Mouse (Mus musculus): ENCODE measurements around the gene Krt86. TPM values are rescaled to one million over a fixed set of nuclear protein-coding genes. Genes with fewer than 3 reads are reported as not detected.
"Not testable (repeated sequence)": the region's sequence is repeated elsewhere in the genome, so short reads cannot be mapped to it uniquely, and the experiment has no call there.

Gene Krt86
- polyA plus RNA-seq, 1 experiment from 2014 or later, result 0.28 TPM

- WGBS, result 90% methylated on average over 6 of the region's 6 CpGs
- Histone ChIP-seq H3K27ac (no peak overlapping the region), H3K36me3 (no peaks in the 10 kb centered on the region), H3K9ac (no peak overlapping the region), H3K4me1 (0 out of 2 replicates have a peak, but pooled peaks cover 8% of the 10 kb centered on the region), H3K27me3 (no peaks in the 10 kb centered on the region), H3K4me3 (no peak overlapping the region), H3K4me2 (no peak overlapping the region), H3K9me3 (no peaks in the 10 kb centered on the region)
- no peak for ATAC-seq (ENCODE audit: insufficient number of reproducible peaks, low FRiP score, low TSS enrichment, low read depth)
Measured at GRCm38 (mm10) chr15:101493713-101494112, 20.4 kb downstream of the Krt86 start.

- 0 out of 2 replicates have a peak, but pooled peaks cover 8% of the 10 kb centered on the region for H3K4me1 ChIP-seq
- H3K9me3 ChIP-seq, result no peaks in the 10 kb centered on the region
- H3K27me3 ChIP-seq, result no peaks in the 10 kb centered on the region
- H3K4me2 ChIP-seq, result no peak overlapping the region
- H3K27ac ChIP-seq, result no peak overlapping the region
- no peaks in the 10 kb centered on the region for H3K36me3 ChIP-seq
- WGBS, result 17% methylated on average over 1 of the region's 1 CpGs
- H3K4me3 ChIP-seq, result no peak overlapping the region
- H3K9ac ChIP-seq, result no peak overlapping the region
- no peak for ATAC-seq (ENCODE audit: insufficient number of reproducible peaks, low FRiP score, low TSS enrichment, low read depth)
Measured at GRCm38 (mm10) chr15:101494203-101494602, 20.9 kb downstream of the Krt86 start.

DNA sequence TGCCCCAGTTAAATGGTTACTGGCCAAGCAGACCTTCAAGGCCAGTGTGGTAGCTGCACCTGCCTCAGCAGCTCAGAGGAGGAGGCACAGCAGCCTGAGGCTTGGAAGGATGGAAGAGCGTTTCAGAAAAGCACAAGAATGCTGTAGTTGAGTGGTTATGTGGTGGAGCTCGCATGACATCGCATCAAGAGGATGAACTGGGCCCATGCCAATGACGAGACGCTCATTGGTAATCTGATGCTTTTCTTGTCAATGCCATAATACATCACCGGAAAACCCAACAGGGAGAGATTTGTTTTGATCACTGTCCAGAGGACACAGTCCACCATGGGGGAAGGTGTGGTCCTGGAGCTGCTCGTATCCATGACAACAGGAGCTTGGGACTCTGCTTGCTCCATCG is 22.0 kb downstream of the Krt86 start:
- H3K36me3 ChIP-seq, result no peaks in the 10 kb centered on the region
- ATAC-seq (ENCODE audit: insufficient number of reproducible peaks, low FRiP score, low TSS enrichment, low read depth), result no peak
- H3K27ac ChIP-seq, result no peak overlapping the region
- no peak overlapping the region for H3K4me3 ChIP-seq
- H3K27me3 ChIP-seq, result no peaks in the 10 kb centered on the region
- H3K4me2 ChIP-seq, result no peak overlapping the region
- H3K9me3 ChIP-seq, result no peaks in the 10 kb centered on the region
- no peak overlapping the region for H3K9ac ChIP-seq
- 70% methylated on average over 8 of the region's 8 CpGs for WGBS
- 0 out of 2 replicates have a peak, but pooled peaks cover 8% of the 10 kb centered on the region for H3K4me1 ChIP-seq

GRCm38 (mm10) chr15:101497181-101497580 is 23.9 kb downstream of the Krt86 start:
- H3K9ac ChIP-seq, result no peak overlapping the region
- no peak overlapping the region for H3K4me3 ChIP-seq
- ATAC-seq (ENCODE audit: insufficient number of reproducible peaks, low FRiP score, low TSS enrichment, low read depth), result no peak
- H3K4me1 ChIP-seq, result 0 out of 2 replicates have a peak, but pooled peaks cover 8% of the 10 kb centered on the region
- WGBS, result 85% methylated on average over 2 of the region's 2 CpGs
- H3K9me3 ChIP-seq, result no peaks in the 10 kb centered on the region
- H3K36me3 ChIP-seq, result no peaks in the 10 kb centered on the region
- H3K4me2 ChIP-seq, result no peak overlapping the region
- no peak overlapping the region for H3K27ac ChIP-seq
- no peaks in the 10 kb centered on the region for H3K27me3 ChIP-seq

DNA sequence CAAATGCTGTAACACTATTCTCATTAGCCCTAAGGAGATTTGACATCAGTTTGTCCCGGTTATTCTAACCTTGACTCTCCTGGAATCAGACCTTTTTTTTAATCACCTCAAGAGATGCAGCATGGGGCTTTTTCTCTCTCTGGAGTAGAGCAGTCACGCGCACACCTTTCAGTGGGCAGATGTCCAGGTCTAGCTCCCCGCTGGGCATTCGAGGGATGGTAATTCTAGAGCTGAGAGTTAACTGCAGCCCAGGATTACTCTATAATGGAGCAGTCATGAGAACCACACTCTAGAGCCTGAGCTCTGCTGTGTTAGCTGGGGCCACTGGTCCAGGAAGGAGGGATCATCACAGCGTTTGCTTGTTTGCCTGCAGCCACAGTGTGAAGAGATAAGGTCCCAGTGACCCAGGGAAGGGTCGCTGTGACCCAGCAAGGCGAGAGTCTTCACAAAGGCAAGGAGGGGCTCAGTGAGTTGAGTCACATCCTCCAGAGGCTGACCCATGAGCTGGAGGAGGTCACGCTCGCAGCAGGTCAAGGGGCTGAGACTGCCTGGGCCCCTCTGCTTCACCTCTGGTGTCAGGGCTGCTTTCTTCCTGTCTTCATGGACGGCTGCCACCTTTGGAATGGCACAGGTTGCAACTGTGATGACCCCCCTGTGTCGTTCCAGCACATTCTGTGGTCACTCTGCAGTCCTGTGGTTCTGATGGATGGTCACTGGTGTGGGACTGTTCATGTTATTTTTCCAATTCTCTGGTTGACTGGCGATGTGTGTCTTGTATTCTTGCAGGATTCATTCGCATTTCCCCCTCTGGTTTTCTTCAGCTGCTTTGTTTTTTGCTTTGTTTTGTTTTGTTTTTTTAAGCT is 33.8 kb downstream of the Krt86 start:
- 52% methylated on average over 14 of the region's 14 CpGs for WGBS

DNA sequence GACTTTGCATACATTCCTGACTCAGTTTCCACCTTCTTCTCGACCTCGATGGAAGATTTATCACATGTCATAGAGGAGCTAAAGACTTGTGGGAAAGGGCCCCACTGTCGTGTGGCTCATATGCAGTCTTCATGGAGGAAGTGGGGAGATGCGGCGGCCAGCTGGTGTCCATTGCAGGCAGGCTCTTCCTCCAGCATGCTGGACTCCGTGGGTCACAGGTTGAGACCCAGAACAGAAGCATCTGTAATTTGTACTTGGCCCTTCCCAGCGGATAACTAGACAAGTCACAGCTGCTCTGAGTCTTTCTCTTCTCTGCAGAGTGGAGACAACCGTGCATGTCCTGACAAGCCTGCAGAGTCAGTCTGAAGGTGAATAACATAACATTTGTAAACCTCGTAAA is 35.0 kb downstream of the Krt86 start:
- Histone ChIP-seq H3K4me3 (no peak overlapping the region), H3K27me3 (0 out of 2 replicates have a peak, but pooled peaks cover 3% of the 10 kb centered on the region), H3K9ac (no peak overlapping the region), H3K36me3 (no peaks in the 10 kb centered on the region), H3K4me1 (no peaks in the 10 kb centered on the region), H3K9me3 (no peaks in the 10 kb centered on the region), H3K27ac (no peak overlapping the region), H3K4me2 (no peak overlapping the region)
- WGBS, result 63% methylated on average over 9 of the region's 9 CpGs
- no peak for ATAC-seq (ENCODE audit: insufficient number of reproducible peaks, low FRiP score, low TSS enrichment, low read depth)

More for the DNA sequence above, 33.8 kb downstream of the Krt86 start:
- Histone ChIP-seq H3K27ac (no peak overlapping the region), H3K9me3 (no peaks in the 10 kb centered on the region), H3K4me3 (no peak overlapping the region), H3K4me2 (no peak overlapping the region), H3K9ac (no peak overlapping the region), H3K27me3 (0 out of 2 replicates have a peak, but pooled peaks cover 3% of the 10 kb centered on the region), H3K4me1 (no peaks in the 10 kb centered on the region), H3K36me3 (no peaks in the 10 kb centered on the region)
- ATAC-seq (ENCODE audit: insufficient number of reproducible peaks, low FRiP score, low TSS enrichment, low read depth), result no peak

DNA sequence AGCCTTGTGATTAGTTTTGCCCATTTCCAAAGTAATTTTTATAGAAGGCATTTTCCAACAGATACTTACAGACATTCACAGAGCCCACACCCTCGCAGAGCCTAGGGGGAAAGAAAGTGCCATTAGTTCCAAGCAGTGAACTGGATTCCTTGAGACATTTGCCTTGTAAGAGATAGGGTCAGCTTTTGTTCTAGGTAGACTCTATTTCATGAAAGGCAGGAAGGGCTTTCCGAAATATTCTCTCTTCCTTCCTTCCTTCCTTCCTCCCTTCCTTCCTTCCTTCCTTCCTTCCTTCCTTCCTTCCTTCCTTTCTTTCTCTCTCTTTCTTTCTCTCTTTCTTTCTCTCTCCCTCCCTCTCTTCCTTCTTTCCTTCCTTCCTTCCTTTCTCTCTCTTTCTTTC is 43.9 kb downstream of the Krt86 start, which contains the start of gene Gm49425:
Gene Gm49425 (minus strand): TSS at position 101 of the 400 bp plus-strand sequence.
- not testable (repeated sequence) for H3K36me3 ChIP-seq; H3K4me3 ChIP-seq; H3K4me2 ChIP-seq; ATAC-seq (ENCODE audit: insufficient number of reproducible peaks, low FRiP score, low TSS enrichment, low read depth); H3K9ac ChIP-seq; H3K9me3 ChIP-seq; H3K27ac ChIP-seq; H3K27me3 ChIP-seq; H3K4me1 ChIP-seq
- 72% methylated on average over 2 of the region's 2 CpGs for WGBS

- H3K27me3 ChIP-seq, result peaks cover 13% of the 10 kb centered on the region
- H3K9me3 ChIP-seq, result no peaks in the 10 kb centered on the region
- no peak overlapping the region for H3K4me2 ChIP-seq
- no peaks in the 10 kb centered on the region for H3K4me1 ChIP-seq
- WGBS, result 22% methylated on average over 2 of the region's 2 CpGs
- no peak overlapping the region for H3K27ac ChIP-seq
- H3K9ac ChIP-seq, result no peak overlapping the region
- ATAC-seq (ENCODE audit: insufficient number of reproducible peaks, low FRiP score, low TSS enrichment, low read depth), result no peak
- no peak overlapping the region for H3K4me3 ChIP-seq
- no peaks in the 10 kb centered on the region for H3K36me3 ChIP-seq
Measured at GRCm38 (mm10) chr15:101519792-101520191, 46.5 kb downstream of the Krt86 start.

DNA sequence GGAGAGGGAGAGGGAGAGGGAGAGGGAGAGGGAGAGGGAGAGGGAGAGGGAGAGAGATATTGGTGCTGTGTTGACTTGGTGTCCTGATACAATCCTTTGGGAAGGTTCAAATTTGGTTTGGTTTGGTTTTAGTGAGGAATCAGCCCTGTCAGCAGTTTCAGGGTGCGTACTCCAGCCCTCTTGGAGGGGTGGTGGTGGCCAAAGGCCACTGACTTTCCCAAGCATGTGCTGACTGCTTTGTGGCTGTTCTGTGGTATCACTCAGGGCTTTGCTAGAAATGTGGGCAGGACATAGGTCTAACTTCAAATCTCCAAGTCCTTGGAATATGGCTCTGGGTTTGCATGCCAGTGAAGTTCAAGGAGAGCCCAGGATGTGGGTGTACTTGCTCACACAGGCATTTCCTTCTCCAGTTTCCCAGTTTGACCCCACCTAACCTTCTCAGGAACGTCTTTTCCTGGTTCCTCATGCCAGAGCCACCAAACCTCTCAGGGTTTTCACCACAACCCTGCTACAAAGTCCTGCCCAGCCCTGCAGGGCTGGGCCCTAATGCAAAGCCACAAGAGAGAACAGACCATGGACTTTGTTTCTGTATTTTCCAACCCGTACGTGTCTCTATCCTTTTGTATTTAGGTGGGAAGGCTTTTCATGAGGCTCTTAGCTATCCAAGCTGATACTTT is 49.4 kb downstream of the Krt86 start:
- no peak overlapping the region for H3K9ac ChIP-seq
- H3K4me1 ChIP-seq, result no peaks in the 10 kb centered on the region
- H3K36me3 ChIP-seq, result no peaks in the 10 kb centered on the region
- WGBS, result 67% methylated on average over 4 of the region's 4 CpGs
- no peaks in the 10 kb centered on the region for H3K9me3 ChIP-seq
- H3K4me2 ChIP-seq, result no peak overlapping the region
- no peak for ATAC-seq (ENCODE audit: insufficient number of reproducible peaks, low FRiP score, low TSS enrichment, low read depth)
- no peak overlapping the region for H3K27ac ChIP-seq
- peaks cover 24% of the 10 kb centered on the region for H3K27me3 ChIP-seq
- H3K4me3 ChIP-seq, result no peak overlapping the region

Other genes with a start within 250 kb of the Krt86 start
- 5.3 and 7.2 TPM in 2 replicates for gene Grasp, start 249.3 kb upstream of the Krt86 start, polyA plus RNA-seq (2015; fragmentation: Nextera tagmentation; extraction: Ambion mirVana)
- 14.7 and 18.4 TPM in 2 replicates for gene Nr4a1, start 219.2 kb upstream of the Krt86 start, polyA plus RNA-seq (2015; fragmentation: Nextera tagmentation; extraction: Ambion mirVana)
- gene Atg101, start 189.2 kb upstream of the Krt86 start, polyA plus RNA-seq (2015; fragmentation: Nextera tagmentation; extraction: Ambion mirVana), result 69.7 and 69.9 TPM in 2 replicates
- gene 6030408B16Rik, start 180.3 kb upstream of the Krt86 start, polyA plus RNA-seq (2015; fragmentation: Nextera tagmentation; extraction: Ambion mirVana), result 0.50 and 0.84 TPM in 2 replicates
- 22.6 and 25.3 TPM in 2 replicates for gene Krt80, start 103.3 kb upstream of the Krt86 start, polyA plus RNA-seq (2015; fragmentation: Nextera tagmentation; extraction: Ambion mirVana)
- gene Krt7, start 62.4 kb upstream of the Krt86 start, polyA plus RNA-seq (2015; fragmentation: Nextera tagmentation; extraction: Ambion mirVana), result 162 and 164 TPM in 2 replicates
- gene Krt87, start 34.7 kb upstream of the Krt86 start, polyA plus RNA-seq (2015; fragmentation: Nextera tagmentation; extraction: Ambion mirVana), result 3.0 and 3.6 TPM in 2 replicates
- gene Krt88, start 25.7 kb upstream of the Krt86 start, polyA plus RNA-seq (2015; fragmentation: Nextera tagmentation; extraction: Ambion mirVana), result not detected in 2 replicates
- 0.35 and 1.3 TPM in 2 replicates for gene Krt81, start 9.7 kb upstream of the Krt86 start, polyA plus RNA-seq (2015; fragmentation: Nextera tagmentation; extraction: Ambion mirVana)
- gene Krt83, start 18.0 kb downstream of the Krt86 start, polyA plus RNA-seq (2015; fragmentation: Nextera tagmentation; extraction: Ambion mirVana), result 0.58 and 1.7 TPM in 2 replicates
- 4.4 and 6.7 TPM in 2 replicates for gene Gm49425, start 43.8 kb downstream of the Krt86 start, polyA plus RNA-seq (2015; fragmentation: Nextera tagmentation; extraction: Ambion mirVana)
- 54.7 and 75.1 TPM in 2 replicates for gene Krt84, start 59.3 kb downstream of the Krt86 start, polyA plus RNA-seq (2015; fragmentation: Nextera tagmentation; extraction: Ambion mirVana)
- not detected in 2 replicates for gene Krt82, start 77.2 kb downstream of the Krt86 start, polyA plus RNA-seq (2015; fragmentation: Nextera tagmentation; extraction: Ambion mirVana)
- 1.2 TPM in 2 replicates for gene Krt90, start 89.5 kb downstream of the Krt86 start, polyA plus RNA-seq (2015; fragmentation: Nextera tagmentation; extraction: Ambion mirVana)
- gene Krt75, start 100.4 kb downstream of the Krt86 start, polyA plus RNA-seq (2015; fragmentation: Nextera tagmentation; extraction: Ambion mirVana), result 2.0 and 2.8 TPM in 2 replicates
- gene Gm5414, start 154.7 kb downstream of the Krt86 start, polyA plus RNA-seq (2015; fragmentation: Nextera tagmentation; extraction: Ambion mirVana), result not detected in 2 replicates
- not detected in 2 replicates for gene Gm5478, start 173.9 kb downstream of the Krt86 start, polyA plus RNA-seq (2015; fragmentation: Nextera tagmentation; extraction: Ambion mirVana)
- 5.0 and 8.8 TPM in 2 replicates for gene Krt6b, start 206.8 kb downstream of the Krt86 start, polyA plus RNA-seq (2015; fragmentation: Nextera tagmentation; extraction: Ambion mirVana)
- gene Krt6a, start 220.8 kb downstream of the Krt86 start, polyA plus RNA-seq (2015; fragmentation: Nextera tagmentation; extraction: Ambion mirVana), result 290 and 312 TPM in 2 replicates
- gene Krt5, start 239.4 kb downstream of the Krt86 start, polyA plus RNA-seq (2015; fragmentation: Nextera tagmentation; extraction: Ambion mirVana), result 841 and 914 TPM in 2 replicates

All from limb, embryonic 15.5 days (tissue).